Mouse (Mus musculus): ENCODE measurements at regions not wholly inside any gene's neighbourhood (a gene's known extent, or its start where the extent isn't known, plus 50 kb on each side); places are given as distances from the start of the nearest gene placed in this dataset.
A peak's percentile ranks its signal among the peaks of the same experiment; 100 is the strongest.

DNA sequence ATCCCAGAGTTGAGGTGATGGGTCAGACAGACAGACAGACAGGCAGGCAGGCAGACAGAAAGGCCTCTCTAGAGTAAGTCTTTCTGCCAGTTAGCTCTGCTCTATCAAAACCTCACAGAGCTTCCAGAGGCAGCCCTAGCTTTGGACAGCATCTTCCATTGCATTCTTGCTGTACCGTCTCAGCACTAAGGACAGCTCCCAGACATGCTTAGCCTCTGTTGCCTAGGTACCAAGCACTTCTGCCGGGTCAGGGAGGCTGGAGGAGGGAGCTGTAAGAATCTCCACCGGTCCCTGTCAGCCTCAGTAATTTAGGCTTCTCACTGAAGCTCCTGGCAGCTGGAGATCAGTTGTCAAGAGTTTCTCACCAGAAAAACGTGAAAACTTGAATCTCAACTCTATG lies 107.4 kb downstream of the Drd1 start:
- Histone ChIP-seq H3K4me1 (ENCODE audit: control insufficient read depth, insufficient read depth, low read length) (no peaks in the 10 kb centered on the region), H3K9me3 (ENCODE audit: control insufficient read depth, low read length) (no peaks in the 10 kb centered on the region), H3K4me3 (replicated peaks; ENCODE audit: low read length) (no peak overlapping the region), H3K27me3 (ENCODE audit: control insufficient read depth, insufficient read depth, low read length) (no peaks in the 10 kb centered on the region), H3K27ac (replicated peaks; ENCODE audit: low read depth, low read length) (no peak overlapping the region), H3K4me2 (replicated peaks; ENCODE audit: low read depth, low read length, severe bottlenecking) (no peak overlapping the region), H3K36me3 (ENCODE audit: control insufficient read depth, insufficient read depth, low read length) (no peaks in the 10 kb centered on the region), H3K9ac (ENCODE audit: low read depth, low read length, severe bottlenecking) (no peak overlapping the region)
- TF ChIP-seq POLR2A (IDR thresholded peaks at IDR 0.05; ENCODE audit: borderline replicate concordance, extremely low read depth, insufficient read depth, insufficient read length) = no peak
- DNase-seq (ENCODE audit: low spot score) = peak; percentile 84
- 2% methylated on average over 4 of the region's 4 CpGs for WGBS
- ATAC-seq (ENCODE audit: low FRiP score, low read depth) = no peak

DNA sequence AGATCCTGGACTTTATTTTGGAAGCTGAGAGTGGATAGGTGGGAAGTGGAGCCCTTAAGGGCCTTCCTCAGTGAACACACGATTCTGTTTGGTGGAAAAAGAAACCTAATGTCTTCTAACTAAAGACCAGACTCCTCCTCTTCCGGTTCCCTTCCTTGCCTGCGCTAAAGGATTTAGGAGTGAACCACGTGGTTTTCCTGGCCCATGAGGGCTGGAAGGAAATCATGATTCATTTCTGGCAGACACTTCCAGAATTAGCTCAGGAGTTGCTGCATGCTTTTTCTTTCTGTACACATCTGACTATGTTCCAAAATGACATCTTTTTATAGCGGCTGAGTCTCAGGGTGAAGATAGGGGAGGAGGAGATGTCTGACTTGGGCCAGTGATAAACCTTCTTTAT lies 109.8 kb downstream of the Drd1 start:
- Histone ChIP-seq H3K4me2 (replicated peaks; ENCODE audit: low read depth, low read length, severe bottlenecking) (no peak overlapping the region), H3K9me3 (ENCODE audit: control insufficient read depth, low read length) (no peaks in the 10 kb centered on the region), H3K36me3 (ENCODE audit: control insufficient read depth, insufficient read depth, low read length) (no peaks in the 10 kb centered on the region), H3K4me3 (replicated peaks; ENCODE audit: low read length) (no peak overlapping the region), H3K4me1 (ENCODE audit: control insufficient read depth, insufficient read depth, low read length) (no peaks in the 10 kb centered on the region), H3K27me3 (ENCODE audit: control insufficient read depth, insufficient read depth, low read length) (no peaks in the 10 kb centered on the region), H3K9ac (ENCODE audit: low read depth, low read length, severe bottlenecking) (no peak overlapping the region), H3K27ac (replicated peaks; ENCODE audit: low read depth, low read length) (no peak overlapping the region)
- no peak for DNase-seq (ENCODE audit: low spot score)
- 65% methylated on average over 5 of the region's 5 CpGs for WGBS
- no peak for ATAC-seq (ENCODE audit: low FRiP score, low read depth)
- TF ChIP-seq POLR2A (IDR thresholded peaks at IDR 0.05; ENCODE audit: borderline replicate concordance, extremely low read depth, insufficient read depth, insufficient read length) = no peak

DNA sequence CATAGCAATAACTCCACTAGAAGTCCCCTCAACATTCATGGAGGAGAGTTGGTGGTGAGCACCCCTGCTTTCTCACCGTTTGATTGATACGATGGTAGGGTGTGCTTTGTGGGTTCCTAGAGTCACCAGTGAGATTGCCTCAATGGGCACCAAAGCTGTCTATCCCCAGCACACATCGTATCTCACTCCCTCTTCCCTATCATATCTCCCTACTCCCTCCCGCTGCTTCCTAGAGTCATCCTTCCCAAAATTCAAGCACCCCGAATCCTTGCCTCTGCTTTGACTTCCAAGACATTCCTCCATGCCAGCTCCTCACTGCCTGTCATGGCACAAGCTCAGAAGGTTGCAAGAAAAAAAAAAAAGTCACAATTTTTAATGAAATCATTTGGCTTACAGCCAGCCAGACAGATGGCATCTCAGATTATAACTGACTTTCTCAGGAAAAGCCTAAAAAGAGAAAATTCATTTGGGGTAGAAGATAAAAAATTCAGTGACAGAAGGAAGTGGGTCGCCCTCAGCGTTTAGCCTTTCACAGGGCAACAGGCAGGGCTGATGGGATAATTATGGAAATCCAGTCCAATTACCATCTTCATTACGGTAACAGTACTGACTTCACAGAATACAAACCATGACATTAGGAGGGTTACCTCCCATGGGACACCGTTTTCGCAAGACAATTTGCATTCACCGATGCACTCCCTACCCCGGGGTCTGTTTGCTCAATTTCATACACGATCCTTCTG lies 114.3 kb downstream of the Drd1 start:
- DNase-seq (ENCODE audit: low spot score) (no peak), ATAC-seq (ENCODE audit: low FRiP score, low read depth) (no peak)
- Histone ChIP-seq H3K36me3 (ENCODE audit: control insufficient read depth, insufficient read depth, low read length) (no peaks in the 10 kb centered on the region), H3K4me1 (ENCODE audit: control insufficient read depth, insufficient read depth, low read length) (no peaks in the 10 kb centered on the region), H3K27me3 (ENCODE audit: control insufficient read depth, insufficient read depth, low read length) (no peaks in the 10 kb centered on the region), H3K27ac (replicated peaks; ENCODE audit: low read depth, low read length) (no peak overlapping the region), H3K9me3 (ENCODE audit: control insufficient read depth, low read length) (no peaks in the 10 kb centered on the region), H3K4me3 (replicated peaks; ENCODE audit: low read length) (no peak overlapping the region), H3K4me2 (replicated peaks; ENCODE audit: low read depth, low read length, severe bottlenecking) (no peak overlapping the region), H3K9ac (ENCODE audit: low read depth, low read length, severe bottlenecking) (no peak overlapping the region)
- TF ChIP-seq POLR2A (IDR thresholded peaks at IDR 0.05; ENCODE audit: borderline replicate concordance, extremely low read depth, insufficient read depth, insufficient read length) = no peak
- 89% methylated on average over 13 of the region's 13 CpGs for WGBS

DNA sequence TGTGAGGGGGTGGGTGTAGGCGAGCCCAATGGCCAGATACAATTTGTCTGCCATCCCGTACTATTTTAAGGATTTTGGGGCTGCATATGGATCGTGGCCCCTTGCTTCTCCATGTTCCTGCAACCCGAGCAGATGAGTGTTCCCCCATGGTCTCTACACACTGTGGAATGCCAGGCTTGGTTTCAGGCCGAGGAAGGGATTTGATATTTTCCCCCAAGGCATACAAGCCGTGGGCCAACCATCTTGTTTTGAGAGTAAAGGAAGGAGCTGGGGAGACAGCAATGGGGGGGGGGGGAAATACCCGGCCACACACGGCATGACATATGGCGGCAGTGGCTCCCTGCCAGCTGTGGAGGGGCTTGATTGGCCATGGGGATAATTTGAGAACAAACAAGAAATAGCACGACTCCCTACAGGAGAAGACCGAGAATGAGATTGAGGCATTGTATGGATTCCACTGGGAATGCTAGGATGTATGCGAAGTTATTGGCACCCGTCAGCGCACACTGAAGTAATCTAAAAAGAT lies 120.3 kb downstream of the Drd1 start:
- TF ChIP-seq POLR2A (IDR thresholded peaks at IDR 0.05; ENCODE audit: borderline replicate concordance, extremely low read depth, insufficient read depth, insufficient read length) = no peak
- Histone ChIP-seq H3K36me3 (ENCODE audit: control insufficient read depth, insufficient read depth, low read length) (no peaks in the 10 kb centered on the region), H3K9me3 (ENCODE audit: control insufficient read depth, low read length) (no peaks in the 10 kb centered on the region), H3K27ac (replicated peaks; ENCODE audit: low read depth, low read length) (no peak overlapping the region), H3K9ac (ENCODE audit: low read depth, low read length, severe bottlenecking) (no peak overlapping the region), H3K4me3 (replicated peaks; ENCODE audit: low read length) (no peak overlapping the region), H3K4me1 (ENCODE audit: control insufficient read depth, insufficient read depth, low read length) (no peaks in the 10 kb centered on the region), H3K27me3 (ENCODE audit: control insufficient read depth, insufficient read depth, low read length) (no peaks in the 10 kb centered on the region), H3K4me2 (replicated peaks; ENCODE audit: low read depth, low read length, severe bottlenecking) (no peak overlapping the region)
- no peak for ATAC-seq (ENCODE audit: low FRiP score, low read depth)
- 83% methylated on average over 14 of the region's 14 CpGs for WGBS
- DNase-seq (ENCODE audit: low spot score) = no peak

DNA sequence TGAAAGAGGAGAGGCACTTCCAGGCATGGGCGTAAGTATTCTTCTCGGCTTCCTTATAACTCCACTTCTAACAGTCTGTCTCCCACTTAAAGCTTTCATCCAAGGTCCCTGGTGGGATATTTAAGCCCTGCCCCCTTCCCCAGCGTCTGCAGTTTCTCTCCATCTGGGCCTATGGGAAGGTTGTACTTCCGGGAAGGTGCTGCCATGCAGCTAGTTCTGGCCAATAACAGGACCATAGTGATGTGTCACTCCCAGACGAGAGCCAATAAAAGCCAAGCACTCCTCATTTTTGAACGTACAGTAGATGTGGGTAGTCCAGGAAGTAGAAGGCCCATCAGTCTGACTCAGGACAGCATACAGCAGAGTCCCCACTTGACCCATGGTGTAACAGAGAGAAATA lies 121.0 kb downstream of the Drd1 start:
- Histone ChIP-seq H3K27me3 (ENCODE audit: control insufficient read depth, insufficient read depth, low read length) (no peaks in the 10 kb centered on the region), H3K4me1 (ENCODE audit: control insufficient read depth, insufficient read depth, low read length) (no peaks in the 10 kb centered on the region), H3K4me3 (replicated peaks; ENCODE audit: low read length) (no peak overlapping the region), H3K9ac (ENCODE audit: low read depth, low read length, severe bottlenecking) (no peak overlapping the region), H3K27ac (replicated peaks; ENCODE audit: low read depth, low read length) (no peak overlapping the region), H3K9me3 (ENCODE audit: control insufficient read depth, low read length) (no peaks in the 10 kb centered on the region), H3K4me2 (replicated peaks; ENCODE audit: low read depth, low read length, severe bottlenecking) (no peak overlapping the region), H3K36me3 (ENCODE audit: control insufficient read depth, insufficient read depth, low read length) (no peaks in the 10 kb centered on the region)
- TF ChIP-seq POLR2A (IDR thresholded peaks at IDR 0.05; ENCODE audit: borderline replicate concordance, extremely low read depth, insufficient read depth, insufficient read length) = no peak
- WGBS = 80% methylated on average over 6 of the region's 6 CpGs
- ATAC-seq (ENCODE audit: low FRiP score, low read depth) (no peak), DNase-seq (ENCODE audit: low spot score) (no peak)
